Mouse (Mus musculus) monocyte, adult 59 days (primary cell): ENCODE measurements around the gene Notch1. TPM values are rescaled to one million over a fixed set of nuclear protein-coding genes. Genes with fewer than 3 reads are reported as not detected.

ENCODE experiments used
- total RNA-seq, 2 experiments: library from RNA; stranded (reverse); gene quantifications; one replicate each; pipeline ENCODE4 v1.2.4; 2023

Gene Notch1
- total RNA-seq, result 10 to 100 TPM; 67.7 to 72.1 TPM

DNA sequence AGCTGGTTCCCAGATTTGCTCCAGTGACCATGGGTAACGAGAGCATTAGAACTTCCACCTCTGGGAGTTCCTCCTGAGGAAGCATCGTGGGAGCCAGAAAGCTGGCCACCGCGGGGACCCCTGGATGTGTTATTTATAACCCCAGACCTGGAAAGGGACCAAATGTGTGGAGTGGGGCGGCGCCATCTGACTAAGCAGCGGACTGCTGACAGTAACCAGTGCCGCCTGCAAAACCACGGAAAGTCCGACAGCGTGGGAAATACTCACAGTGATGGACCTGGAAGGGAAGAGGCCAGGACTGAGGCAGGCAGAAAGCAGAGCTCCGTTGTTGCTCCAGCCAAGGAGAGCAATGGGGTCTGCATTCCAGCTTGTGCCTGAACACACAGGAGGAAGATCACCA lies at the start of gene Notch1:
Gene Notch1, minus strand, starts transcription at position 389 of the 400 bp plus-strand sequence.

DNA sequence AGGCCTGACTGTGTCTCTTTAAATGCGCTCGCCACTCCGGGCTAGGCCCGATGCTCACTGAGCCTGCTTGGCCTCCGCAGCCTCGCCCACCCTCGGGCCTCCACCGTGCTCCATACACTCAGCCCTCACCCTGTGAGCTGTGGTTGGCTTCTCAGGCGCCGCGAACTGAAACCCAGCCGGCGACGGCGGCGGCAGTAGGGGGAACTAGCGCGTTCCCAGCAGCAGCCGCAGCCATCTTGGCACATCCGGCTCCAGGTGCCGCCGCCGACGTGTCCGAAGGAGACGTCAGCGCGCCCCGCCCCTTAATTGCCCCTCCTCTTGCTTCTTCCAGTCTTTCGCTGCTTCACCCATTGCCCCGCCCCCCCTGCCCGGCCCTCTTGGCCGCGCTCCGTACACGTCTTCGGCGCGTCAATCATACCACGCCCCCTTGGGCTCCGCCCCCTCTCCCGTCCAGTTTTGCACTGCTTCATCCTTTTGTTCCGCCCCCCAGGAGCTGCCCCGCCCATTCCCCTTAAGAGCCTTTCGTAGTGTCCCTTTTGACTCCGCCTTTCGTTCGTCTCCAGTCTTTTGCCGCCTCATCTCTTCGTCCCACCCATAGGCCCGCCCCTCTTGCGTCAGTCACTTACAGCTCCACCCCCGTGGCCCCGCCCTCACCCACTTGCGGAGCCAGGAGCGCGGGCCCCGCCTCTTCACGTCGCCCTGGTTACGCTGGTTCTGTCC lies 71.4 kb downstream of the Notch1 start, which contains the start of gene Sec16a:
Gene Sec16a, minus strand, starts transcription at position 271 of the 720 bp plus-strand sequence.

DNA sequence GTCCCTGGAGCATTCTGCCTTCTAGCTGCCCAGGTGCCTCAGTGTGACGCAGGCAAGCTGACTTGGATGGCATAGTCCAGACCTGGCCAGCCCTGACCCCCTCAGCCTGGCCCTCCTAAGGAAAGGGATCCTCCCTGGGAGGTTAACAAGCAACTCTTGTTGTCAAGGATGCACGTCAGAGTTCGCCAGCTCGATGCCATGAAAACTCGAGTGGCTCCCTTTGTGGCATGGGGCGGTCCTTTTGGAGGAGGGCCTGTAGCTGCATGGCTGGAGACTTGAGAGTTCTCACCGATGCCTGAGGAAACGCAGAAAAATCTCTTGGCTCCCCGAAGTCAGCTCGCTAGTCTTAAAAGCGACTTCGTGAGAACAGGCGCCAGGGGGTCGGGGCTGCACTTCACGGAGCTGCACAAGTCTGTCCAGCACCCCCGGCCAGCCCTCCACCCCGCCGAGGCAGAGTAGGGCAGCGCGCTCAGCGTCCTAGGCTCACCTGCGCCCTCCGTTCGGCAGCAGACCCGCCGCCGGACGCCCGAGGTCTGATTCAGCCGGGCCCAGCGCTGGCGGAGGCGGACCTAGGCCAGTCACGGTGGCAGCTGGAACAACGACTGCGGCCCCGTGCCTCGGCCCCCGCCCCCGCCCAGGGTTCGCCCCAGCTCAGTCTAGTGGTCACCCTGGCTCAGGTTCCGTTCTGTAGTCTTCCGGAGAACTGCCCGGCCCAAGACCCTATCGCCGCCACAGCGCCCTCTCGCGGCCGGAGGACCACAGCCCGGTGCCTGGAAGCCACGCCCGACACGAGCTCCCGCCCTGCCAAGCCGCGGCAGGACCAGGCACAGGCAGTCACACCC lies 107.7 kb downstream of the Notch1 start, which contains the start of gene Inpp5e:
Gene Inpp5e, minus strand, starts transcription at position 689 of the 842 bp plus-strand sequence.

Other genes starting within 250 kb of the Notch1 start
- gene Ccdc187, start 222.1 kb downstream of the Notch1 start, total RNA-seq, result under 1 TPM in 1 of 2 experiments, not detected in 1; 0.06 TPM
- 10 to 100 TPM in 1 of 2 experiments, 1 to 10 TPM in 1; 7.6 to 12.1 TPM for gene Gpsm1, start 201.1 kb downstream of the Notch1 start, total RNA-seq
- gene Dnlz, start 164.6 kb downstream of the Notch1 start, total RNA-seq, result 1 to 10 TPM; 6.3 to 6.9 TPM
- 100 to 1,000 TPM; 185 to 190 TPM for gene Card9, start 155.7 kb downstream of the Notch1 start, total RNA-seq
- gene Snapc4, start 136.0 kb downstream of the Notch1 start, total RNA-seq, result 10 to 100 TPM; 48.9 to 49.5 TPM
- gene Entr1, start 127.3 kb downstream of the Notch1 start, total RNA-seq, result 100 to 1,000 TPM; 105 to 117 TPM
- 10 to 100 TPM; 53.7 to 56.5 TPM for gene Pmpca, start 127.3 kb downstream of the Notch1 start, total RNA-seq
- 10 to 100 TPM; 18.8 to 23.6 TPM for gene Inpp5e, start 107.5 kb downstream of the Notch1 start, total RNA-seq
- 10 to 100 TPM; 61.9 to 62.1 TPM for gene Sec16a, start 71.4 kb downstream of the Notch1 start, total RNA-seq
- gene Egfl7, start 63.4 kb upstream of the Notch1 start, total RNA-seq, result not detected
- gene Gm20532, start 70.0 kb upstream of the Notch1 start, total RNA-seq, result not detected
- gene Agpat2, start 87.8 kb upstream of the Notch1 start, total RNA-seq, result 10 to 100 TPM; 26.4 to 31.7 TPM
- gene Fam69b, start 111.8 kb upstream of the Notch1 start, total RNA-seq, result not detected
- not detected for gene Lcn4, start 154.6 kb upstream of the Notch1 start, total RNA-seq